ENCODE assay signal across 8 mouse cellular contexts in genomic region chr2:91327968-91328728, GRCm38 (mm10).
DNase-seq lines count a peak whose midpoint lies in the region; ATAC-seq lines count a peak whose summit lies in the region.

No protein-coding gene starts in this region.

- H3K4me3 ChIP-seq in hindbrain, embryonic 14.5 days (replicated peaks; ENCODE audit: low read length) = no peak overlapping the region
- no peak overlapping the region for H3K4me3 ChIP-seq in stomach, embryonic 16.5 days (replicated peaks; ENCODE audit: low read length)

- peak; percentile 10 to 17 for DNase-seq in cerebellum, adult 18-20 months
- no peak for DNase-seq in cerebellum, adult 11-12 months
- DNase-seq in embryo, embryonic 10 days (ENCODE audit: low spot score) = peak; percentile 53
- peak; percentile 53 for DNase-seq in hindbrain, embryonic 14.5 days (ENCODE audit: low spot score)
- DNase-seq in layer of hippocampus, postnatal 14 days (ENCODE audit: low spot score in 2 of 2) = peak; percentile 51 to 79
- no peak for DNase-seq in heart, postnatal 10 days
- DNase-seq in gastrocnemius, postnatal 10 days = no peak

- H3K9ac ChIP-seq in hindbrain, embryonic 14.5 days = peak overlapping the region; percentile 25; the same call in 1 of the 2 replicates
- H3K9ac ChIP-seq in stomach, embryonic 16.5 days (ENCODE audit: low read length) = peak overlapping the region; percentile 23; the same call in 1 of the 2 replicates

- peak overlapping the region; percentile 77 for H3K27ac ChIP-seq in hindbrain, embryonic 14.5 days
- 0 out of 2 replicates have a peak overlapping the region, but pooled peaks have one; percentile 41 for H3K27ac ChIP-seq in stomach, embryonic 16.5 days (ENCODE audit: low read length)

- no peaks in the 10 kb centered on the region for H3K9me3 ChIP-seq in hindbrain, embryonic 14.5 days (ENCODE audit: control insufficient read depth, low read length)
- H3K9me3 ChIP-seq in stomach, embryonic 16.5 days (replicated peaks; ENCODE audit: control insufficient read depth, low read length) = no peaks in the 10 kb centered on the region

- H3K36me3 ChIP-seq in hindbrain, embryonic 14.5 days (replicated peaks; ENCODE audit: control insufficient read depth, insufficient read depth) = no peaks in the 10 kb centered on the region
- no peaks in the 10 kb centered on the region for H3K36me3 ChIP-seq in stomach, embryonic 16.5 days (ENCODE audit: control insufficient read depth, insufficient read depth, low read length)

- peak; percentile 78 for ATAC-seq in hindbrain, embryonic 14.5 days (ENCODE audit: low FRiP score)
- ATAC-seq in stomach, embryonic 16.5 days (ENCODE audit: insufficient read depth, low FRiP score) = no peak

- WGBS in hindbrain, embryonic 14.5 days = 19% methylated on average over 12 of the region's 12 CpGs
- 57% methylated on average over 12 of the region's 12 CpGs for WGBS in stomach, embryonic 16.5 days

- no peaks in the 10 kb centered on the region for H3K27me3 ChIP-seq in hindbrain, embryonic 14.5 days (ENCODE audit: control insufficient read depth, insufficient read depth, low read length)
- no peaks in the 10 kb centered on the region for H3K27me3 ChIP-seq in stomach, embryonic 16.5 days (ENCODE audit: control insufficient read depth, insufficient read depth, low read length)

- peak overlapping the region; percentile 7; the same call in 1 of the 2 replicates for H3K4me2 ChIP-seq in hindbrain, embryonic 14.5 days (replicated peaks)
- no peak overlapping the region for H3K4me2 ChIP-seq in stomach, embryonic 16.5 days (ENCODE audit: low read depth, low read length)

- intact Hi-C loops in heart, postnatal 10 days (cut with DNase I) = no loop called here

- peaks cover 35% of the 10 kb centered on the region for H3K4me1 ChIP-seq in hindbrain, embryonic 14.5 days (replicated peaks; ENCODE audit: control insufficient read depth, insufficient read depth, low read length)
- peaks cover 16% of the 10 kb centered on the region for H3K4me1 ChIP-seq in stomach, embryonic 16.5 days (ENCODE audit: control insufficient read depth, insufficient read depth, low read length)

Comparison
In these comparisons a context has a peak if more than half of its experiments do, and no peak if none do; other contexts are left out.
1. DNase-seq: peak in cerebellum, adult 18-20 months (2 of 2), embryo, embryonic 10 days (single experiment), hindbrain, embryonic 14.5 days (single experiment) and layer of hippocampus, postnatal 14 days (2 of 2); none in cerebellum, adult 11-12 months (single experiment), heart, postnatal 10 days (0 of 2) and gastrocnemius, postnatal 10 days (single experiment).